Mouse (Mus musculus): Measurements from ENCODE around the gene Abr. TPM values are rescaled to one million over a fixed set of nuclear protein-coding genes. Genes with fewer than 3 reads are reported as not detected.

The Abr gene
- total and polyA plus RNA-seq, 3 experiments = 3.8 to 8.8 TPM; not detected in 1

- TF ChIP-seq RAD21 (IDR thresholded peaks at IDR 0.05; ENCODE audit: low read depth, low read length) = no peak
- TF ChIP-seq SMC3 (IDR thresholded peaks at IDR 0.05; ENCODE audit: low read depth, low read length) = no peak
- TF ChIP-seq E2F4 (IDR thresholded peaks at IDR 0.05; ENCODE audit: borderline replicate concordance, low read depth, low read length) = no peak
- no peak for TF ChIP-seq USF2 (IDR thresholded peaks at IDR 0.05; ENCODE audit: borderline replicate concordance in 1 of 2, insufficient read depth in 1 of 2, low read depth in 1 of 2, low read length in 2 of 2)
- no peak for TF ChIP-seq JUND (IDR thresholded peaks at IDR 0.05; ENCODE audit: low read depth, low read length)
- TF ChIP-seq MXI1 (IDR thresholded peaks at IDR 0.05; ENCODE audit: low read depth, low read length) = no peak
- TF ChIP-seq POLR2A (IDR thresholded peaks at IDR 0.05; ENCODE audit: control insufficient read depth in 1 of 2, insufficient read depth in 1 of 2, low read depth in 1 of 2, low read length in 2 of 2, poor library complexity in 1 of 2) = no peak
- no peak for TF ChIP-seq NELFE (IDR thresholded peaks at IDR 0.05; ENCODE audit: low read depth, low read length)
- no peak for TF ChIP-seq SIN3A (IDR thresholded peaks at IDR 0.05; ENCODE audit: low read length)
- no peak for TF ChIP-seq MEF2A (IDR thresholded peaks at IDR 0.05; ENCODE audit: extremely low read depth, insufficient replicate concordance, low read depth, low read length, poor library complexity, severe bottlenecking)
- TF ChIP-seq MYB (IDR thresholded peaks at IDR 0.05; ENCODE audit: low read depth, low read length) = no peak
- no peak for TF ChIP-seq ETS1 (IDR thresholded peaks at IDR 0.05; ENCODE audit: low read depth, low read length)
- TF ChIP-seq HCFC1 (IDR thresholded peaks at IDR 0.05; ENCODE audit: low read depth, low read length) = no peak
- TF ChIP-seq ELF1 (IDR thresholded peaks at IDR 0.05; ENCODE audit: low read depth, low read length) = no peak
Observed at GRCm38 (mm10) chr11:76657450-76657970, 35.4 kb upstream of the Abr start.

GRCm38 (mm10) chr11:76655106-76655505, 33.0 kb upstream of the Abr start:
- no peaks in the 10 kb centered on the region for H3K4me1 ChIP-seq (ENCODE audit: control insufficient read depth in 1 of 2, insufficient read depth in 2 of 2, low read length in 2 of 2)
- H3K27me3 ChIP-seq (ENCODE audit: control insufficient read depth in 1 of 2, insufficient read depth in 2 of 2, low read length in 2 of 2) = peaks cover 7 to 8% of the 10 kb centered on the region in 2 experiments
- no peak overlapping the region for H3K27ac ChIP-seq (ENCODE audit: control insufficient read depth, low read depth, low read length)
- TF ChIP-seq ELF1 (IDR thresholded peaks at IDR 0.05; ENCODE audit: low read depth, low read length) (no peak), RAD21 (IDR thresholded peaks at IDR 0.05; ENCODE audit: low read depth, low read length) (peak; percentile 78), SMC3 (IDR thresholded peaks at IDR 0.05; ENCODE audit: low read depth, low read length) (peak; percentile 64), SIN3A (IDR thresholded peaks at IDR 0.05; ENCODE audit: low read length) (no peak), CTCF (IDR thresholded peaks at IDR 0.05 in 2 of 3, conservative IDR thresholded peaks at IDR 0.05 in 1 of 3; ENCODE audit: control insufficient read depth in 1 of 3, insufficient read depth in 1 of 3, low read depth in 2 of 3, low read length in 3 of 3, poor library complexity in 1 of 3, severe bottlenecking in 1 of 3) (peak; percentile 3 to 76 (median 60); a peak in 5 of 6 replicates), HCFC1 (IDR thresholded peaks at IDR 0.05; ENCODE audit: low read depth, low read length) (no peak), ZC3H11A (IDR thresholded peaks at IDR 0.05; ENCODE audit: low read depth, low read length) (peak; percentile 41; the same call in 1 of the 2 replicates)
- H3K9ac ChIP-seq (ENCODE audit: control insufficient read depth, low read depth, low read length, poor library complexity, severe bottlenecking) = no peak overlapping the region
- H3K4me3 ChIP-seq (ENCODE audit: control insufficient read depth in 1 of 2, insufficient read depth in 1 of 2, low read depth in 2 of 2, low read length in 2 of 2) = no peak overlapping the region
- peak; percentile 65 for DNase-seq (ENCODE audit: low read depth, low spot score)
- no peaks in the 10 kb centered on the region for H3K79me2 ChIP-seq (ENCODE audit: control insufficient read depth, insufficient read depth, low read length, poor library complexity)
- H3K36me3 ChIP-seq (ENCODE audit: control insufficient read depth in 1 of 2, insufficient read depth in 2 of 2, low read length in 2 of 2) = no peaks in the 10 kb centered on the region
- no peaks in the 10 kb centered on the region for H3K9me3 ChIP-seq (replicated peaks; ENCODE audit: insufficient read depth, low read length)

More at GRCm38 (mm10) chr11:76657450-76657970, 35.4 kb upstream of the Abr start:
- H3K9ac ChIP-seq (ENCODE audit: control insufficient read depth, low read depth, low read length, poor library complexity, severe bottlenecking) = no peak overlapping the region
- H3K27ac ChIP-seq (ENCODE audit: control insufficient read depth, low read depth, low read length) = no peak overlapping the region
- H3K4me1 ChIP-seq (ENCODE audit: control insufficient read depth in 1 of 2, insufficient read depth in 2 of 2, low read length in 2 of 2) = no peaks in the 10 kb centered on the region
- no peak overlapping the region for H3K4me3 ChIP-seq (ENCODE audit: control insufficient read depth in 1 of 2, insufficient read depth in 1 of 2, low read depth in 2 of 2, low read length in 2 of 2)
- DNase-seq (ENCODE audit: low read depth, low spot score) = no peak
- H3K27me3 ChIP-seq (ENCODE audit: control insufficient read depth in 1 of 2, insufficient read depth in 2 of 2, low read length in 2 of 2) = peaks cover 7 to 11% of the 10 kb centered on the region in 2 experiments
- no peaks in the 10 kb centered on the region for H3K79me2 ChIP-seq (ENCODE audit: control insufficient read depth, insufficient read depth, low read length, poor library complexity)
- H3K9me3 ChIP-seq (replicated peaks; ENCODE audit: insufficient read depth, low read length) = no peaks in the 10 kb centered on the region
- no peaks in the 10 kb centered on the region for H3K36me3 ChIP-seq (ENCODE audit: control insufficient read depth in 1 of 2, insufficient read depth in 2 of 2, low read length in 2 of 2)

Data from MEL (cell line).